Mouse (Mus musculus) spleen, embryonic (tissue): ENCODE measurements around the gene Fiz1.

Experiments
- CTCF ChIA-PET: fragments of 350-600 bp; sonication (Branson Sonifier 250); formaldehyde crosslinking; loops from one replicate; lab custom pipeline; 2022; lab: Charles Lee

Gene Fiz1

GRCm38 (mm10) chr7:5014251-5015117, at the start of gene Fiz1, which contains the start of gene Zfp524:
TSS of gene Fiz1 (minus strand) at chr7:5014697.
TSS of gene Zfp524 (plus strand) at chr7:5014415.
- CTCF ChIA-PET = interaction anchor here (0.6 to 0.8 kb wide), 3 partner anchors 37 to 375 kb away, joined by 3 read pairs; partner anchors contain the start of gene Zfp580

- CTCF ChIA-PET = interaction anchor here (0.7 to 2.1 kb wide), 4 partner anchors 14 to 62 kb away, joined by 3 to 5 read pairs (median 3); no protein-coding TSS in a partner anchor
Observed at GRCm38 (mm10) chr7:5062360-5063001, 48.0 kb upstream of the Fiz1 start.

GRCm38 (mm10) chr7:5061774-5062359, 47.4 kb upstream of the Fiz1 start, which contains the start of gene U2af2:
TSS of gene U2af2 (plus strand) at chr7:5062143.
- CTCF ChIA-PET = interaction anchor here (0.7 to 1.0 kb wide), 2 partner anchors 44 to 45 kb away, joined by 3 read pairs; no protein-coding TSS in a partner anchor

- CTCF ChIA-PET = interaction anchor here (1.0 kb wide), 1 partner anchor 45 kb away, joined by 3 read pairs; no protein-coding TSS in a partner anchor
Observed at GRCm38 (mm10) chr7:5060944-5061773, 46.7 kb upstream of the Fiz1 start.

- CTCF ChIA-PET = interaction anchor here (0.6 to 1.9 kb wide), 4 partner anchors 9 to 118 kb away, joined by 3 to 4 read pairs (median 3); partner anchors contain the start of genes Zfp580 and Zfp784
Observed at GRCm38 (mm10) chr7:5060239-5060731, 45.8 kb upstream of the Fiz1 start.

- CTCF ChIA-PET = interaction anchor here (1.3 to 1.9 kb wide), 2 partner anchors 8 to 21 kb away, joined by 3 to 4 read pairs; partner anchors contain the start of genes Zfp580 and Zfp784
Observed at GRCm38 (mm10) chr7:5059421-5059820, 44.9 kb upstream of the Fiz1 start.

- CTCF ChIA-PET = interaction anchor here (1.9 kb wide), 1 partner anchor 7 kb away, joined by 4 read pairs; the partner anchor contains the start of gene Zfp580
Observed at GRCm38 (mm10) chr7:5058631-5059030, 44.1 kb upstream of the Fiz1 start.

- CTCF ChIA-PET = no interaction called here
Observed at GRCm38 (mm10) chr7:5057804-5058203, 43.3 kb upstream of the Fiz1 start.

- CTCF ChIA-PET = no interaction called here
Observed at GRCm38 (mm10) chr7:5057381-5057780, 42.9 kb upstream of the Fiz1 start.

GRCm38 (mm10) chr7:5056651-5057263, 42.3 kb upstream of the Fiz1 start:
- CTCF ChIA-PET = interaction anchor here (0.5 kb wide), 1 partner anchor 309 kb away, joined by 3 read pairs; no protein-coding TSS in a partner anchor

GRCm38 (mm10) chr7:5053456-5054179, 39.1 kb upstream of the Fiz1 start:
- CTCF ChIA-PET = no interaction called here

GRCm38 (mm10) chr7:5052931-5053343, 38.4 kb upstream of the Fiz1 start:
- CTCF ChIA-PET = interaction anchor here (0.7 kb wide), 1 partner anchor 48 kb away, joined by 3 read pairs; no protein-coding TSS in a partner anchor

GRCm38 (mm10) chr7:5052438-5052837, 37.9 kb upstream of the Fiz1 start:
- CTCF ChIA-PET = interaction anchor here (0.7 to 0.8 kb wide), 2 partner anchors 12 to 47 kb away, joined by 3 read pairs; no protein-coding TSS in a partner anchor

- CTCF ChIA-PET = interaction anchor here (0.6 to 1.8 kb wide), 4 partner anchors 8 to 37 kb away, joined by 3 to 4 read pairs (median 4); partner anchors contain the start of genes Fiz1 and Zfp865
Observed at GRCm38 (mm10) chr7:5051193-5052192, 37.0 kb upstream of the Fiz1 start, which contains the start of gene Zfp580. TSS of gene Zfp580 (plus strand) at chr7:5051538.

GRCm38 (mm10) chr7:5047313-5047712, 32.8 kb upstream of the Fiz1 start:
- CTCF ChIA-PET = interaction anchor here (0.5 to 1.6 kb wide), 4 partner anchors 31 to 106 kb away, joined by 3 to 8 read pairs (median 3); no protein-coding TSS in a partner anchor

GRCm38 (mm10) chr7:5046112-5046511, 31.6 kb upstream of the Fiz1 start:
- CTCF ChIA-PET = interaction anchor here (1.3 to 1.6 kb wide), 2 partner anchors 30 to 46 kb away, joined by 3 to 8 read pairs; no protein-coding TSS in a partner anchor

GRCm38 (mm10) chr7:5044981-5045380, 30.5 kb upstream of the Fiz1 start:
- CTCF ChIA-PET = no interaction called here
